Mouse (Mus musculus) C2C12 (cell line): ENCODE data around the gene Mark2. TPM values are rescaled to one million over a fixed set of nuclear protein-coding genes. Genes with fewer than 3 reads are reported as not detected.

Experiments
- H3K27me3 ChIP-seq: one replicate; pipeline ENCODE4 v1.6.1; 2011; ENCODE audit not compliant: control insufficient read depth, insufficient read depth, insufficient read length
- H3K36me3 ChIP-seq: one replicate; pipeline ENCODE4 v1.6.1; 2011; ENCODE audit not compliant: control insufficient read depth, insufficient read depth
- H3K4me3 ChIP-seq: one replicate; pipeline ENCODE4 v1.5.1; 2011; ENCODE audit warnings: mild to moderate bottlenecking, control low read depth; ENCODE audit not compliant: poor library complexity, insufficient read depth, severe bottlenecking
- H3K79me2 ChIP-seq: one replicate; pipeline ENCODE4 v1.6.1; 2011; ENCODE audit not compliant: control insufficient read depth, insufficient read depth
- H3K79me3 ChIP-seq: one replicate; pipeline ENCODE4 v1.6.1; 2011; ENCODE audit warnings: low read depth, control low read depth
- H3ac ChIP-seq: one replicate; pipeline ENCODE3; 2011; ENCODE audit warnings: low read depth; ENCODE audit not compliant: control insufficient read depth, insufficient read length
- CEBPB ChIP-seq: IDR thresholded peaks from one replicate; pipeline ENCODE4 v1.6.1; 2011; ENCODE audit warnings: low read depth, mild to moderate bottlenecking, control low read depth, moderate library complexity
- CTCF ChIP-seq: IDR thresholded peaks from one replicate; pipeline ENCODE4 v1.5.1; 2011; ENCODE audit not compliant: control insufficient read depth, insufficient read depth, insufficient read length
- FOSL1 ChIP-seq: IDR thresholded peaks from one replicate; pipeline ENCODE4 v1.8.0; 2011; ENCODE audit warnings: mild to moderate bottlenecking, low read length; ENCODE audit not compliant: poor library complexity, insufficient read depth, severe bottlenecking
- MAX ChIP-seq: IDR thresholded peaks from one replicate; pipeline ENCODE4 v1.6.1; 2011; ENCODE audit warnings: mild to moderate bottlenecking, control low read depth
- MYOD1 ChIP-seq: IDR thresholded peaks from one replicate; pipeline ENCODE4 v1.6.1; 2011; ENCODE audit warnings: low read depth; ENCODE audit not compliant: control insufficient read depth, insufficient read length
- MYOG ChIP-seq: IDR thresholded peaks from one replicate; pipeline ENCODE4 v1.6.1; 2011; ENCODE audit not compliant: control insufficient read depth, insufficient read length; ENCODE audit errors: extremely low read depth
- USF1 ChIP-seq: IDR thresholded peaks from one replicate; pipeline ENCODE4 v1.6.1; 2011; ENCODE audit warnings: low read depth, mild to moderate bottlenecking, control low read depth, moderate library complexity
- polyA plus RNA-seq: library from polyadenylated mRNA; unstranded; fragments of >200 nt; fragmentation: generic; extraction: Trizol; gene quantifications from one replicate; pipeline ENCODE4 v1.2.1, GENCODE M21; 2012; ENCODE audit warnings: missing spikeins

Gene Mark2
- polyA plus RNA-seq, 1 experiment: 27.2 TPM

- Histone ChIP-seq H3ac (no peak overlapping the region), H3K4me3 (no peak overlapping the region), H3K36me3 (no peaks in the 10 kb centered on the region), H3K79me3 (no peaks in the 10 kb centered on the region), H3K79me2 (no peaks in the 10 kb centered on the region), H3K27me3 (no peaks in the 10 kb centered on the region)
- TF ChIP-seq CEBPB: no peak
- TF ChIP-seq USF1: no peak
- no peak for TF ChIP-seq MYOG
Observed at GRCm38 (mm10) chr19:7349993-7350392, 8.3 kb upstream of the Mark2 start.

- Histone ChIP-seq H3K27me3 (no peaks in the 10 kb centered on the region), H3K4me3 (no peak overlapping the region), H3K79me3 (peaks cover 9% of the 10 kb centered on the region), H3ac (no peak overlapping the region), H3K36me3 (no peaks in the 10 kb centered on the region), H3K79me2 (peaks cover 9% of the 10 kb centered on the region)
- TF ChIP-seq USF1: no peak
- peak; percentile 55 for TF ChIP-seq CTCF
Observed at GRCm38 (mm10) chr19:7345235-7345755, 3.6 kb upstream of the Mark2 start.

GRCm38 (mm10) chr19:7342646-7343045 is 986 bp upstream of the Mark2 start:
- Histone ChIP-seq H3K79me3 (peaks cover 35% of the 10 kb centered on the region), H3K36me3 (peaks cover 11% of the 10 kb centered on the region), H3K79me2 (peaks cover 35% of the 10 kb centered on the region), H3K4me3 (no peak overlapping the region), H3K27me3 (no peaks in the 10 kb centered on the region), H3ac (no peak overlapping the region)
- TF ChIP-seq CTCF (no peak), MAX (no peak), USF1 (no peak), MYOG (no peak), MYOD1 (no peak), CEBPB (no peak), FOSL1 (no peak)

GRCm38 (mm10) chr19:7340780-7341475 is 732 bp downstream of the Mark2 start:
- TF ChIP-seq MAX (no peak), CEBPB (no peak), CTCF (no peak), FOSL1 (no peak), USF1 (no peak), MYOD1 (no peak), MYOG (no peak)
- peak overlapping the region; percentile 76 for H3ac ChIP-seq
- H3K79me3 ChIP-seq: peaks cover 52% of the 10 kb centered on the region
- peaks cover 52% of the 10 kb centered on the region for H3K79me2 ChIP-seq
- peak overlapping the region; percentile 68 for H3K4me3 ChIP-seq
- H3K27me3 ChIP-seq: no peaks in the 10 kb centered on the region
- peaks cover 16% of the 10 kb centered on the region for H3K36me3 ChIP-seq

GRCm38 (mm10) chr19:7340371-7340779 is 1.3 kb downstream of the Mark2 start:
- H3K79me2 ChIP-seq: peaks cover 58% of the 10 kb centered on the region
- no peaks in the 10 kb centered on the region for H3K27me3 ChIP-seq
- TF ChIP-seq MAX: no peak
- no peak for TF ChIP-seq CEBPB
- no peak for TF ChIP-seq FOSL1
- TF ChIP-seq CTCF: no peak
- no peak for TF ChIP-seq MYOD1
- H3K36me3 ChIP-seq: peaks cover 16% of the 10 kb centered on the region
- peak overlapping the region; percentile 76 for H3ac ChIP-seq
- H3K79me3 ChIP-seq: peaks cover 58% of the 10 kb centered on the region
- H3K4me3 ChIP-seq: peak overlapping the region; percentile 68

- peak overlapping the region; percentile 68 for H3K4me3 ChIP-seq
- peaks cover 63% of the 10 kb centered on the region for H3K79me2 ChIP-seq
- H3K36me3 ChIP-seq: peaks cover 16% of the 10 kb centered on the region
- no peak for TF ChIP-seq MYOG
- TF ChIP-seq CTCF: no peak
- no peak for TF ChIP-seq USF1
- peak; percentile 50 for TF ChIP-seq CEBPB
- TF ChIP-seq FOSL1: no peak
- TF ChIP-seq MAX: no peak
- TF ChIP-seq MYOD1: no peak
- H3K27me3 ChIP-seq: no peaks in the 10 kb centered on the region
- H3ac ChIP-seq: peak overlapping the region; percentile 76
- peaks cover 62% of the 10 kb centered on the region for H3K79me3 ChIP-seq
Observed at GRCm38 (mm10) chr19:7339867-7340266, 1.8 kb downstream of the Mark2 start.
